Mouse (Mus musculus): ENCODE measurements around the gene Peak1. TPM values are rescaled to one million over a fixed set of nuclear protein-coding genes. Genes with fewer than 3 reads are reported as not detected.

Peak1 gene
- polyA plus RNA-seq, 1 experiment: 5.5 TPM

GRCm38 (mm10) chr9:56263055-56263454, 154.8 kb downstream of the Peak1 start:
- Histone ChIP-seq H3K4me1 (ENCODE audit: control insufficient read depth, insufficient read depth, low read length) (peaks cover 2% of the 10 kb centered on the region; the same call in 1 of the 2 replicates), H3K27ac (ENCODE audit: control insufficient read depth, insufficient read depth, low read depth, low read length) (no peak overlapping the region), H3K36me3 (ENCODE audit: control insufficient read depth, insufficient read depth, low read length) (no peaks in the 10 kb centered on the region), H3K4me3 (ENCODE audit: control insufficient read depth, low read depth, low read length) (no peak overlapping the region), H3K27me3 (ENCODE audit: control insufficient read depth, insufficient read depth, low read length) (no peaks in the 10 kb centered on the region)
- TF ChIP-seq POLR2A (IDR thresholded peaks at IDR 0.05; ENCODE audit: control insufficient read depth, low read depth, low read length): no peak
- TF ChIP-seq CTCF (IDR thresholded peaks at IDR 0.05; ENCODE audit: control insufficient read depth, insufficient read depth, insufficient replicate concordance, low read depth, low read length): no peak

GRCm38 (mm10) chr9:56260495-56261136, 157.3 kb downstream of the Peak1 start:
- Histone ChIP-seq H3K27me3 (ENCODE audit: control insufficient read depth, insufficient read depth, low read length) (no peaks in the 10 kb centered on the region), H3K4me1 (ENCODE audit: control insufficient read depth, insufficient read depth, low read length) (peaks cover 2% of the 10 kb centered on the region; the same call in 1 of the 2 replicates), H3K4me3 (ENCODE audit: control insufficient read depth, low read depth, low read length) (no peak overlapping the region), H3K36me3 (ENCODE audit: control insufficient read depth, insufficient read depth, low read length) (no peaks in the 10 kb centered on the region), H3K27ac (ENCODE audit: control insufficient read depth, insufficient read depth, low read depth, low read length) (no peak overlapping the region)
- TF ChIP-seq POLR2A (IDR thresholded peaks at IDR 0.05; ENCODE audit: control insufficient read depth, low read depth, low read length) (no peak), CTCF (IDR thresholded peaks at IDR 0.05; ENCODE audit: control insufficient read depth, insufficient read depth, insufficient replicate concordance, low read depth, low read length) (no peak)

- no peaks in the 10 kb centered on the region for H3K27me3 ChIP-seq (ENCODE audit: control insufficient read depth, insufficient read depth, low read length)
- no peaks in the 10 kb centered on the region for H3K36me3 ChIP-seq (ENCODE audit: control insufficient read depth, insufficient read depth, low read length)
- H3K27ac ChIP-seq (ENCODE audit: control insufficient read depth, insufficient read depth, low read depth, low read length): no peak overlapping the region
- H3K4me1 ChIP-seq (ENCODE audit: control insufficient read depth, insufficient read depth, low read length): no peaks in the 10 kb centered on the region
- TF ChIP-seq POLR2A (IDR thresholded peaks at IDR 0.05; ENCODE audit: control insufficient read depth, low read depth, low read length): no peak
- no peak for TF ChIP-seq CTCF (IDR thresholded peaks at IDR 0.05; ENCODE audit: control insufficient read depth, insufficient read depth, insufficient replicate concordance, low read depth, low read length)
- H3K4me3 ChIP-seq (ENCODE audit: control insufficient read depth, low read depth, low read length): no peak overlapping the region
These were observed 157.9 kb downstream of the Peak1 start for GRCm38 (mm10) chr9:56259790-56260494.

GRCm38 (mm10) chr9:56258261-56258790, 159.5 kb downstream of the Peak1 start:
- H3K4me1 ChIP-seq (ENCODE audit: control insufficient read depth, insufficient read depth, low read length): no peaks in the 10 kb centered on the region
- no peaks in the 10 kb centered on the region for H3K36me3 ChIP-seq (ENCODE audit: control insufficient read depth, insufficient read depth, low read length)
- no peak overlapping the region for H3K27ac ChIP-seq (ENCODE audit: control insufficient read depth, insufficient read depth, low read depth, low read length)
- TF ChIP-seq CTCF (IDR thresholded peaks at IDR 0.05; ENCODE audit: control insufficient read depth, insufficient read depth, insufficient replicate concordance, low read depth, low read length): no peak
- no peak for TF ChIP-seq POLR2A (IDR thresholded peaks at IDR 0.05; ENCODE audit: control insufficient read depth, low read depth, low read length)
- no peak overlapping the region for H3K4me3 ChIP-seq (ENCODE audit: control insufficient read depth, low read depth, low read length)
- H3K27me3 ChIP-seq (ENCODE audit: control insufficient read depth, insufficient read depth, low read length): no peaks in the 10 kb centered on the region

- Histone ChIP-seq H3K4me1 (ENCODE audit: control insufficient read depth, insufficient read depth, low read length) (no peaks in the 10 kb centered on the region), H3K36me3 (ENCODE audit: control insufficient read depth, insufficient read depth, low read length) (no peaks in the 10 kb centered on the region), H3K27ac (ENCODE audit: control insufficient read depth, insufficient read depth, low read depth, low read length) (no peak overlapping the region), H3K27me3 (ENCODE audit: control insufficient read depth, insufficient read depth, low read length) (no peaks in the 10 kb centered on the region), H3K4me3 (ENCODE audit: control insufficient read depth, low read depth, low read length) (no peak overlapping the region)
- TF ChIP-seq POLR2A (IDR thresholded peaks at IDR 0.05; ENCODE audit: control insufficient read depth, low read depth, low read length): no peak
- no peak for TF ChIP-seq CTCF (IDR thresholded peaks at IDR 0.05; ENCODE audit: control insufficient read depth, insufficient read depth, insufficient replicate concordance, low read depth, low read length)
These were observed 160.5 kb downstream of the Peak1 start for GRCm38 (mm10) chr9:56257227-56258000.

- Histone ChIP-seq H3K4me3 (ENCODE audit: control insufficient read depth, low read depth, low read length) (no peak overlapping the region), H3K4me1 (ENCODE audit: control insufficient read depth, insufficient read depth, low read length) (no peaks in the 10 kb centered on the region), H3K27ac (ENCODE audit: control insufficient read depth, insufficient read depth, low read depth, low read length) (no peak overlapping the region), H3K27me3 (ENCODE audit: control insufficient read depth, insufficient read depth, low read length) (no peaks in the 10 kb centered on the region), H3K36me3 (ENCODE audit: control insufficient read depth, insufficient read depth, low read length) (no peaks in the 10 kb centered on the region)
- TF ChIP-seq POLR2A (IDR thresholded peaks at IDR 0.05; ENCODE audit: control insufficient read depth, low read depth, low read length) (no peak), CTCF (IDR thresholded peaks at IDR 0.05; ENCODE audit: control insufficient read depth, insufficient read depth, insufficient replicate concordance, low read depth, low read length) (no peak)
These were observed 162.0 kb downstream of the Peak1 start for GRCm38 (mm10) chr9:56255676-56256432.

Measured in testis, adult 2 months (tissue).